Mouse (Mus musculus) cerebellum, adult 2 months (tissue): ENCODE data around the gene Fgfr2.

Experiments used
- CTCF ChIP-seq: fragments of 200-500 bp; IDR thresholded peaks from 2 replicates; pipeline ENCODE4 v1.5.1; 2011; ENCODE audit warnings: low read depth, mild to moderate bottlenecking, control low read depth, low read length, moderate library complexity, borderline replicate concordance; ENCODE audit not compliant: insufficient read depth
- POLR2A ChIP-seq: fragments of 200-500 bp; IDR thresholded peaks from 2 replicates; pipeline ENCODE4 v1.6.1; 2011; ENCODE audit warnings: low read length, control low read depth, borderline replicate concordance; ENCODE audit not compliant: insufficient read depth

GRCm38 (mm10) chr7:132477753-132478152 is 645.4 kb downstream of the Fgfr2 start:
- TF ChIP-seq CTCF (no peak), POLR2A (no peak)
